Mouse (Mus musculus) CH12.LX (cell line): ENCODE results near the gene Pla2g5.
"Not testable (repeated sequence)": the region's sequence is repeated elsewhere in the genome, so short reads cannot be mapped to it uniquely, and the experiment has no call there.

Source experiments
- CHD2 ChIP-seq: IDR thresholded peaks from 2 replicates; pipeline ENCODE4 v1.6.1; 2011; ENCODE audit warnings: low read length, improper control_type of control experiment
- CTCF ChIP-seq, 2 experiments: IDR thresholded peaks in 1 of 2; conservative IDR thresholded peaks in 1 of 2; 2 replicates each; pipeline ENCODE4 v1.5.1; 2011 to 2012; ENCODE audit warnings: low read depth in 2 of 2, low read length in 2 of 2, improper control_type of control experiment in 1 of 2, inconsistent platforms in 1 of 2, mild to moderate bottlenecking in 1 of 2, moderate library complexity in 1 of 2
- ETS1 ChIP-seq: conservative IDR thresholded peaks from 2 replicates; pipeline ENCODE4 v1.6.1; 2012; ENCODE audit warnings: low read depth, mild to moderate bottlenecking, inconsistent platforms, low read length, improper control_type of control experiment, moderate library complexity
- GABPA ChIP-seq: IDR thresholded peaks from 2 replicates; pipeline ENCODE4 v1.6.1; 2012; ENCODE audit warnings: low read depth, low read length, improper control_type of control experiment, inconsistent platforms; ENCODE audit not compliant: insufficient replicate concordance
- HCFC1 ChIP-seq: IDR thresholded peaks from 2 replicates; pipeline ENCODE4 v1.6.1; 2012; ENCODE audit warnings: low read depth, mild to moderate bottlenecking, inconsistent platforms, low read length, improper control_type of control experiment
- JUND ChIP-seq: conservative IDR thresholded peaks from 2 replicates; pipeline ENCODE4 v1.6.1; 2011; ENCODE audit warnings: low read depth, low read length, improper control_type of control experiment
- MAFK ChIP-seq: IDR thresholded peaks from 2 replicates; pipeline ENCODE4 v1.6.1; 2011; ENCODE audit warnings: low read length, improper control_type of control experiment; ENCODE audit not compliant: insufficient replicate concordance
- POLR2A ChIP-seq: IDR thresholded peaks from 2 replicates; pipeline ENCODE4 v1.6.1; 2011; ENCODE audit warnings: low read depth, mild to moderate bottlenecking, improper control_type of control experiment, low read length
- TCF12 ChIP-seq: IDR thresholded peaks from 2 replicates; pipeline ENCODE4 v1.6.1; 2014; ENCODE audit warnings: low read depth, mild to moderate bottlenecking, inconsistent platforms, low read length, improper control_type of control experiment
- USF1 ChIP-seq: IDR thresholded peaks from 2 replicates; pipeline ENCODE4 v1.6.1; 2014; ENCODE audit warnings: low read depth, mild to moderate bottlenecking, inconsistent platforms, low read length, improper control_type of control experiment
- ZC3H11A ChIP-seq: IDR thresholded peaks from 2 replicates; pipeline ENCODE4 v1.6.1; 2012; ENCODE audit warnings: low read depth, mild to moderate bottlenecking, inconsistent platforms, low read length, improper control_type of control experiment
- ZNF384 ChIP-seq: IDR thresholded peaks from 2 replicates; pipeline ENCODE4 v1.6.1; 2012; ENCODE audit warnings: low read depth, low read length, improper control_type of control experiment, inconsistent platforms

DNA sequence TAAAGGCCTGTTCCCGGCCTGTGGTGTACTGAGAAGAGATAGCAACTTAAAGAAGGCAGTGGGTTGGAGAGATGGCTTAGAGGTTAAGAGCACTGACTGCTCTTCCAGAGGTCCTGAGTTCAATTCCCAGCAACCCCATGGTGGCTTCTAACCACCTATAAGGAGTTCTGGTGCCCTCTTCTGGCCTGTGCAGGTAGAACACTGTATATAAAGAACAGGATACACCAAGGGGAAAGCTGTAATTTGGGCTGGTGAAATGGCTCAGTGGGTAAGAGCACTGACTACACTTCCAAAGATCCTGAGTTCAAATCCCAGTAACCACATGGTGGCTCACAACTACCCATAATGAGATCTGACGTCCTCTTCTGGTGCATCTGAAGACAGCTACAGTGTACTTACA is 39.1 kb downstream of the Pla2g5 start:
- TF ChIP-seq POLR2A; MAFK; CHD2; JUND; CTCF (conservative IDR thresholded peaks at IDR 0.05 in 1 of 2, IDR thresholded peaks at IDR 0.05 in 1 of 2; ENCODE audit: low read depth in 2 of 2, low read length in 2 of 2); HCFC1; TCF12; GABPA; USF1; ETS1; ZNF384; ZC3H11A: not testable (repeated sequence)
